Mouse (Mus musculus): Measurements from ENCODE around the gene Xkr8.

DNA sequence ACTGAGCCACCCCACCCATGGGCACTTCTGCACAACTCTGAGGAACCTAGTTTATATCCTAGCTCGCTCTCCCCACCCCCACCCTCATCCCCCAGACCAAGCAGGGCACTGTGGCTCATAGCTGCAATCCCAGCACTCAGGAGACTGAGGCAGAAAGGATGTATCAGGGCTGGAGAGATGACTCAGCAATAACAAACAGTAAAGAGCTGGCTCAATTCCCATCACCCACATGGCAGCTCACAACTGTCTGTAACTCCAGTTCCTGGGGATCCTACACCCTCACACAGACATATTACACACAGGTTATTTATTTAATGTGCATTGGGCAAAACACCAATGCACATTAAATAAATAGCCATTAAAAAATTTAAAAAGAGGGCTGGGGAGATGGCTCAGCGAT is 3.0 kb upstream of the Xkr8 start:
- TF ChIP-seq POLR2A (IDR thresholded peaks at IDR 0.05; ENCODE audit: insufficient read depth, low read depth, low read length) (no peak), CTCF (IDR thresholded peaks at IDR 0.05; ENCODE audit: insufficient read depth, low read depth, low read length) (no peak)
